Comparison of ENCODE assay signal across 8 mouse cellular contexts in the genomic region with DNA sequence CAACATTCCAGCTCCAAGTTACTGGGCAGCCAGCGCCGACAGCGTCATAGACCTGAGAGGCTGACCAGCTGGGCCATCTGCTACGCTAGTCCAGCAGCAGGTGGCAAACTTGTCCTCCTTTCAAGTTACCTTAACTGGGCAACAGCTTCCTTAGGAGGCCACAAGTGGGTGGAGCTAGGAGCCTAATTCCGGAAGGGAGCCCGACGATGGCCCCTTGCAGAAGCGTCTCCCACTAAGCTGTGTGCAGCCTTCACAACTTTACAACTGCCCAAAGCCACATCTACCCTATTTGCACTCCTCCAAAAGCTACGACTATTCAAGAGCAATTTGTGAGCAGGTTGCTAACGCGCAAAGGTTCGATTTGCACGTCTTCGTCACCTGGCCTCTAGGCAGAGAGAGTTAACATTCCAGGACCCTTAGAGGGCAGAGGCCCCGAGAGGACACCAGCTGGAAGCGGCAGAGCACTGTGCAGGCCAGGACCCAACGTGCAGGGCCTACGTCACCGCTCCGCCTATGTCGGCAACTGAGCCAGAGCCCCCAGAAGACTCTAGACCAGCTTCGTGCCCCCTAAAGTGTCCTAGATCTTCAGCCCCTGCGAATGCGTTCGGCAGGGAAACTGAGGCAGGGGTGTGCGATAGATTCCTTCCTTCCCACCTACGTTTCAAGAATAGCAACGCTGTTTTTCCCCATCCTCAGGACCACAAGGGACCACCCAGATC. TPM values are rescaled to one million over a fixed set of nuclear protein-coding genes. Genes with fewer than 3 reads are reported as not detected.
DNase-seq lines count a peak whose midpoint lies in the region; ATAC-seq and TF ChIP-seq lines count a peak whose summit lies in the region.

No protein-coding gene starts in this region.

- H3K36me3 ChIP-seq in forebrain, postnatal 0 days (ENCODE audit: insufficient read depth): peaks cover 11% of the 10 kb centered on the region
- H3K36me3 ChIP-seq in hindbrain, embryonic 15.5 days: no peaks in the 10 kb centered on the region
- peaks cover 15% of the 10 kb centered on the region for H3K36me3 ChIP-seq in liver, embryonic 12.5 days
- peaks cover 8% of the 10 kb centered on the region for H3K36me3 ChIP-seq in myocyte (ENCODE audit: control insufficient read depth, insufficient read depth)

- ATAC-seq in forebrain, postnatal 0 days: peak; percentile 28
- ATAC-seq in hindbrain, embryonic 15.5 days (ENCODE audit: low FRiP score, low read depth): peak; percentile 68
- peak; percentile 64 for ATAC-seq in liver, embryonic 12.5 days

- H3K9ac ChIP-seq in forebrain, postnatal 0 days: peak overlapping the region; percentile 100
- peak overlapping the region; percentile 99 for H3K9ac ChIP-seq in hindbrain, embryonic 15.5 days
- H3K9ac ChIP-seq in liver, embryonic 12.5 days: peak overlapping the region; percentile 99

- peaks cover 33% of the 10 kb centered on the region for H3K79me2 ChIP-seq in myocyte (ENCODE audit: control insufficient read depth, insufficient read depth)

- H3K4me1 ChIP-seq in cerebellum, adult 2 months (ENCODE audit: control insufficient read depth, insufficient read depth, low read length): peaks cover 6% of the 10 kb centered on the region; the same call in 1 of the 2 replicates
- peaks cover 15% of the 10 kb centered on the region for H3K4me1 ChIP-seq in forebrain, postnatal 0 days (ENCODE audit: insufficient read depth)
- H3K4me1 ChIP-seq in hindbrain, embryonic 15.5 days (replicated peaks): peaks cover 29% of the 10 kb centered on the region
- H3K4me1 ChIP-seq in liver, embryonic 12.5 days: peaks cover 36% of the 10 kb centered on the region

- peak; percentile 24; the same call in 1 of the 2 replicates for TF ChIP-seq POLR2A in cerebellum, adult 2 months (IDR thresholded peaks at IDR 0.05; ENCODE audit: borderline replicate concordance, insufficient read depth, low read length)
- TF ChIP-seq POLR2A in myocyte (IDR thresholded peaks at IDR 0.05; ENCODE audit: insufficient read length, low read depth): peak; percentile 57

- H3K9me3 ChIP-seq in forebrain, postnatal 0 days (ENCODE audit: low read length): no peaks in the 10 kb centered on the region
- no peaks in the 10 kb centered on the region for H3K9me3 ChIP-seq in hindbrain, embryonic 15.5 days
- H3K9me3 ChIP-seq in liver, embryonic 12.5 days (replicated peaks): no peaks in the 10 kb centered on the region

- peak overlapping the region; percentile 74 for H3K4me3 ChIP-seq in cerebellum, adult 2 months (replicated peaks; ENCODE audit: insufficient read depth, low read depth, low read length)
- H3K4me3 ChIP-seq in forebrain, postnatal 0 days (ENCODE audit: low read depth, low read length): peak overlapping the region; percentile 94
- H3K4me3 ChIP-seq in hindbrain, embryonic 15.5 days: peak overlapping the region; percentile 84
- H3K4me3 ChIP-seq in liver, embryonic 12.5 days: peak overlapping the region; percentile 94
- peak overlapping the region; percentile 82 for H3K4me3 ChIP-seq in myocyte

- no peaks in the 10 kb centered on the region for H3K27me3 ChIP-seq in cerebellum, adult 2 months (ENCODE audit: control insufficient read depth, insufficient read depth, low read length)
- H3K27me3 ChIP-seq in forebrain, postnatal 0 days (ENCODE audit: insufficient read depth, low read length): no peaks in the 10 kb centered on the region
- no peaks in the 10 kb centered on the region for H3K27me3 ChIP-seq in hindbrain, embryonic 15.5 days
- no peaks in the 10 kb centered on the region for H3K27me3 ChIP-seq in liver, embryonic 12.5 days (replicated peaks)
- H3K27me3 ChIP-seq in myocyte (ENCODE audit: control insufficient read depth, insufficient read depth, insufficient read length): no peaks in the 10 kb centered on the region

- H3K4me2 ChIP-seq in forebrain, postnatal 0 days (ENCODE audit: low read depth): peak overlapping the region; percentile 94
- peak overlapping the region; percentile 97 for H3K4me2 ChIP-seq in hindbrain, embryonic 15.5 days
- peak overlapping the region; percentile 87 for H3K4me2 ChIP-seq in liver, embryonic 12.5 days
- peak overlapping the region; percentile 78 for H3K4me2 ChIP-seq in myocyte (ENCODE audit: low read depth)

- TF ChIP-seq CTCF in cerebellum, adult 2 months (IDR thresholded peaks at IDR 0.05; ENCODE audit: borderline replicate concordance, insufficient read depth, low read depth, low read length): peak; percentile 9; the same call in 1 of the 2 replicates
- TF ChIP-seq CTCF in forebrain, postnatal 0 days (IDR thresholded peaks at IDR 0.05; ENCODE audit: low read depth): 0 out of 2 replicates have a peak, but pooled peaks have one; percentile 11

- peak overlapping the region; percentile 38 for H3ac ChIP-seq in myocyte (ENCODE audit: control insufficient read depth, insufficient read length)

- under 1% methylated on average over 28 of the region's 28 CpGs for WGBS in cerebellum, adult 2 months
- 1% methylated on average over 28 of the region's 28 CpGs for WGBS in forebrain, postnatal 0 days
- WGBS in hindbrain, embryonic 15.5 days: 3% methylated on average over 28 of the region's 28 CpGs
- WGBS in liver, embryonic 12.5 days (ENCODE audit: insufficient replicate concordance): 1% methylated on average over 28 of the region's 28 CpGs

- peak; percentile 68 for DNase-seq in urinary bladder, postnatal 14 days (ENCODE audit: low spot score)
- no peak for DNase-seq in urinary bladder, adult 2 months (ENCODE audit: low spot score)
- DNase-seq in cerebellum, adult 2 months: peak; percentile 75 to 82
- DNase-seq in forebrain, postnatal 0 days: peak; percentile 55
- DNase-seq in testis, postnatal 14 days (ENCODE audit: low spot score): peak; percentile 69

- peak overlapping the region; percentile 81 for H3K27ac ChIP-seq in cerebellum, adult 2 months (ENCODE audit: insufficient read depth, low read length)
- peak overlapping the region; percentile 100 for H3K27ac ChIP-seq in forebrain, postnatal 0 days (ENCODE audit: low read depth, low read length)
- peak overlapping the region; percentile 100 for H3K27ac ChIP-seq in hindbrain, embryonic 15.5 days (replicated peaks)
- peak overlapping the region; percentile 98 for H3K27ac ChIP-seq in liver, embryonic 12.5 days

TF ChIP-seq in myocyte, 11 proteins besides CTCF, POLR2A, EP300 and RAD21 (continues in another document):
- TF ChIP-seq MYOD1 (IDR thresholded peaks at IDR 0.05; ENCODE audit: control insufficient read depth in 1 of 3, insufficient read length in 2 of 3, low read depth in 2 of 3): peak; percentile 27 to 77 (median 54)
- no peak for TF ChIP-seq E2F4 (IDR thresholded peaks at IDR 0.05; ENCODE audit: insufficient read depth)
- TF ChIP-seq MAX (IDR thresholded peaks at IDR 0.05; ENCODE audit: low read depth): no peak
- no peak for TF ChIP-seq TCF3 (IDR thresholded peaks at IDR 0.05; ENCODE audit: insufficient read length, low read depth)
- no peak for TF ChIP-seq TCF12 (IDR thresholded peaks at IDR 0.05; ENCODE audit: insufficient read depth, poor library complexity, severe bottlenecking)
- peak; percentile 60 for TF ChIP-seq POLR2AphosphoS2 (IDR thresholded peaks at IDR 0.05; ENCODE audit: insufficient read length, low read depth)

RNA-seq across cellular contexts. Expression of gene Pcif1, which starts 0.4 kb away (rescaled TPM):
- polyA plus RNA-seq in urinary bladder, adult 2 months (2012; rRNA removed): 27.8 and 29.4 TPM in 2 replicates
- polyA plus RNA-seq in cerebellum, adult 2 months (2012; rRNA removed): 54.9 and 56.3 TPM in 2 replicates
- total RNA-seq in forebrain, postnatal 0 days (2014; rRNA removed): 67.3 and 82.2 TPM in 2 replicates
- polyA plus RNA-seq in forebrain, postnatal 0 days (2015; fragmentation: Nextera tagmentation; extraction: Ambion mirVana): 104 and 115 TPM in 2 replicates
- polyA plus RNA-seq in hindbrain, embryonic 15.5 days (2015; fragmentation: Nextera tagmentation; extraction: Ambion mirVana): 78.5 and 81.7 TPM in 2 replicates
- 48.6 and 51.5 TPM in 2 replicates for polyA plus RNA-seq in liver, embryonic 12.5 days (2016; fragmentation: Nextera tagmentation; extraction: Ambion mirVana)
- 43.2 TPM for polyA plus RNA-seq in myocyte (2012; fragmentation: generic; extraction: Trizol)

RNA-seq across cellular contexts. Expression of gene Pltp, which starts 21.2 kb away (rescaled TPM):
- 247 and 252 TPM in 2 replicates for polyA plus RNA-seq in urinary bladder, adult 2 months (2012; rRNA removed)
- polyA plus RNA-seq in cerebellum, adult 2 months (2012; rRNA removed): 203 and 218 TPM in 2 replicates
- total RNA-seq in forebrain, postnatal 0 days (2014; rRNA removed): 28.2 and 43.4 TPM in 2 replicates
- polyA plus RNA-seq in forebrain, postnatal 0 days (2015; fragmentation: Nextera tagmentation; extraction: Ambion mirVana): 67.9 and 80.7 TPM in 2 replicates
- polyA plus RNA-seq in hindbrain, embryonic 15.5 days (2015; fragmentation: Nextera tagmentation; extraction: Ambion mirVana): 123 and 129 TPM in 2 replicates
- 8.4 and 8.7 TPM in 2 replicates for polyA plus RNA-seq in liver, embryonic 12.5 days (2016; fragmentation: Nextera tagmentation; extraction: Ambion mirVana)
- polyA plus RNA-seq in myocyte (2012; fragmentation: generic; extraction: Trizol): 117 TPM

RNA-seq across cellular contexts. Expression of gene Zfp335, which starts 32.9 kb away (rescaled TPM):
- polyA plus RNA-seq in urinary bladder, adult 2 months (2012; rRNA removed): 15.6 and 16.3 TPM in 2 replicates
- polyA plus RNA-seq in cerebellum, adult 2 months (2012; rRNA removed): 32.0 and 34.7 TPM in 2 replicates
- 20.9 and 26.0 TPM in 2 replicates for total RNA-seq in forebrain, postnatal 0 days (2014; rRNA removed)
- 10.0 and 11.2 TPM in 2 replicates for polyA plus RNA-seq in forebrain, postnatal 0 days (2015; fragmentation: Nextera tagmentation; extraction: Ambion mirVana)
- polyA plus RNA-seq in hindbrain, embryonic 15.5 days (2015; fragmentation: Nextera tagmentation; extraction: Ambion mirVana): 13.7 and 18.3 TPM in 2 replicates
- 10.5 and 11.2 TPM in 2 replicates for polyA plus RNA-seq in liver, embryonic 12.5 days (2016; fragmentation: Nextera tagmentation; extraction: Ambion mirVana)
- 11.1 TPM for polyA plus RNA-seq in myocyte (2012; fragmentation: generic; extraction: Trizol)

RNA-seq across cellular contexts. Expression of gene Neurl2, which starts 45.4 kb away (rescaled TPM):
- polyA plus RNA-seq in urinary bladder, adult 2 months (2012; rRNA removed): 12.5 and 15.3 TPM in 2 replicates
- polyA plus RNA-seq in cerebellum, adult 2 months (2012; rRNA removed): 6.1 and 6.3 TPM in 2 replicates
- total RNA-seq in forebrain, postnatal 0 days (2014; rRNA removed): 5.0 and 5.4 TPM in 2 replicates
- polyA plus RNA-seq in forebrain, postnatal 0 days (2015; fragmentation: Nextera tagmentation; extraction: Ambion mirVana): 4.7 and 6.4 TPM in 2 replicates
- 6.3 and 7.9 TPM in 2 replicates for polyA plus RNA-seq in hindbrain, embryonic 15.5 days (2015; fragmentation: Nextera tagmentation; extraction: Ambion mirVana)
- 2.1 and 2.2 TPM in 2 replicates for polyA plus RNA-seq in liver, embryonic 12.5 days (2016; fragmentation: Nextera tagmentation; extraction: Ambion mirVana)
- polyA plus RNA-seq in myocyte (2012; fragmentation: generic; extraction: Trizol): 23.5 TPM

RNA-seq across cellular contexts. Expression of gene Ctsa, which starts 46.0 kb away (rescaled TPM):
- 200 and 235 TPM in 2 replicates for polyA plus RNA-seq in urinary bladder, adult 2 months (2012; rRNA removed)
- 177 and 191 TPM in 2 replicates for polyA plus RNA-seq in cerebellum, adult 2 months (2012; rRNA removed)
- 86.2 and 93.8 TPM in 2 replicates for total RNA-seq in forebrain, postnatal 0 days (2014; rRNA removed)
- polyA plus RNA-seq in forebrain, postnatal 0 days (2015; fragmentation: Nextera tagmentation; extraction: Ambion mirVana): 83.5 and 95.3 TPM in 2 replicates
- 97.0 and 105 TPM in 2 replicates for polyA plus RNA-seq in hindbrain, embryonic 15.5 days (2015; fragmentation: Nextera tagmentation; extraction: Ambion mirVana)
- 66.7 and 69.3 TPM in 2 replicates for polyA plus RNA-seq in liver, embryonic 12.5 days (2016; fragmentation: Nextera tagmentation; extraction: Ambion mirVana)
- 202 TPM for polyA plus RNA-seq in myocyte (2012; fragmentation: generic; extraction: Trizol)
